Mouse (Mus musculus) lung, postnatal 0 days (tissue): ENCODE data around the gene Cdh6. TPM values are rescaled to one million over a fixed set of nuclear protein-coding genes. Genes with fewer than 3 reads are reported as not detected.

Experiments used
- ATAC-seq: fragments of 200-750 bp; cut with Nextera tagmentation; 2 replicates; pipeline ENCODE4 v1.8.0; 2017; ENCODE audit warnings: moderate library complexity
- DNase-seq: peaks from one replicate; pipeline ENCODE4 v3.0.0-alpha.2; 2016; ENCODE audit warnings: low spot score
- H3K27ac ChIP-seq: fragments of 300-500 bp; sonication (generic); 2 replicates; pipeline ENCODE4 v1.5.1; 2014; ENCODE audit warnings: antibody characterized with exemption, mild to moderate bottlenecking, low read length, mixed read lengths
- H3K27me3 ChIP-seq: fragments of 300-500 bp; sonication (generic); replicated peaks from 2 replicates; pipeline ENCODE4 v1.6.1; 2014; ENCODE audit warnings: low read length, mixed read lengths; ENCODE audit not compliant: insufficient read depth
- H3K36me3 ChIP-seq: fragments of 300-500 bp; sonication (generic); 2 replicates; pipeline ENCODE4 v1.6.1; 2014; ENCODE audit warnings: low read length, mixed read lengths; ENCODE audit not compliant: insufficient read depth
- H3K4me1 ChIP-seq: fragments of 300-500 bp; sonication (generic); 2 replicates; pipeline ENCODE4 v1.6.1; 2014; ENCODE audit warnings: antibody characterized with exemption, low read depth, low read length, mixed read lengths; ENCODE audit not compliant: insufficient read depth
- H3K4me2 ChIP-seq: fragments of 300-500 bp; sonication (generic); replicated peaks from 2 replicates; pipeline ENCODE4 v1.6.1; 2014; ENCODE audit warnings: low read depth, mild to moderate bottlenecking, low read length, moderate library complexity, mixed read lengths
- H3K4me3 ChIP-seq: fragments of 300-500 bp; sonication (generic); 2 replicates; pipeline ENCODE4 v1.5.1; 2014; ENCODE audit warnings: low read depth, low read length
- H3K9ac ChIP-seq: fragments of 300-500 bp; sonication (generic); replicated peaks from 2 replicates; pipeline ENCODE4 v1.6.1; 2014; ENCODE audit warnings: low read depth, mild to moderate bottlenecking
- H3K9me3 ChIP-seq: fragments of 300-500 bp; sonication (generic); 2 replicates; pipeline ENCODE4 v1.6.1; 2016; ENCODE audit warnings: low read length, mixed read lengths
- CTCF ChIP-seq: IDR thresholded peaks from 2 replicates; pipeline ENCODE4 v1.5.1; 2016; ENCODE audit warnings: antibody characterized with exemption, mild to moderate bottlenecking
- EP300 ChIP-seq: IDR thresholded peaks from 2 replicates; pipeline ENCODE4 v1.6.1; 2016; ENCODE audit warnings: antibody characterized with exemption, mild to moderate bottlenecking, control low read depth
- WGBS: fragments of 180-500 bp; shearing (Covaris S2); extraction: QIAGEN DNeasy Blood & Tissue Kit; methylation state at CpG from one replicate; pipeline ENCODE4 v1.1.7; 2014; 5-methylcytosine and 5-hydroxymethylcytosine counted together
- polyA plus RNA-seq: library from polyadenylated mRNA; unstranded; fragments of >200 nt; fragmentation: Nextera tagmentation; extraction: Ambion mirVana; gene quantifications from 2 replicates; pipeline ENCODE4 v1.2.1, GENCODE M21; 2015

The Cdh6 gene
- polyA plus RNA-seq, 1 experiment from 2014 or later, result 0.51 TPM

DNA sequence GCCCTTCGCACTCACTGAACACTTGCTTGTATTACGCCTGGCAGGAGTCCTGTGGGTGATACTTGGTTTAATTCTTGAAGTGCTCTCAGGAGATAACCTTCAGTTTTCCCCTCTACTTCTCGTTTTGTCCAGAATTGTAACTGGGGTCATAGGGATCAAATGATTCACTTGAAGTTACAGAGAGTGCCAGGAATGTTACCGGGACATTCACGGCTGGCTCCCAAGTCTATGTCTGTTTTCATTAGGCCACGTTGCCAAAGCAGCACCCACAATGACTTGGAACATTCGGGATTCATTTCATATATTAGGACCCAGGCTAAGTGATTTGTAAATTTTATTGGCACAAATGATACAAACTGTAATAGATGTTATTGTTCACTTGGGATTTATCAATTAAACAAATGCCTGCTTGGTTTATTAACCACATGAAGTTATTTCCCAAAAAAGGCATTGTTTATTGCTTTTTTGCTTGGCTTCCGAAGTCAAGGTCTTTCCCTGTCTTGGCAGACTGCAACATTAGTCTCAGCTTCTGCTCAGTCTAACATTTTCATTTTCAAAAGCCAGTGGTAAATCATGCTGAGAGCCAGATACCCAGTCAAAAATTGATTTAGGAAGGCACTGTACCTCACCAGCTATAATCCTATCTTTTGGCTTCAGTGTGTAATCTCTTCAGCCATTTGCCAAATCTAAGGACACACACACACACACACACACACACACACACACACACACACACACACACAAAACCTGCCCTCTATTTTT is 96.4 kb downstream of the Cdh6 start:
- no peak overlapping the region for H3K4me2 ChIP-seq
- no peaks in the 10 kb centered on the region for H3K36me3 ChIP-seq
- H3K4me1 ChIP-seq, result no peaks in the 10 kb centered on the region
- WGBS, result 39% methylated on average over 8 of the region's 8 CpGs
- H3K27me3 ChIP-seq, result no peaks in the 10 kb centered on the region
- no peak overlapping the region for H3K9ac ChIP-seq
- no peaks in the 10 kb centered on the region for H3K9me3 ChIP-seq
- DNase-seq, result no peak
- no peak for ATAC-seq
- H3K27ac ChIP-seq, result no peak overlapping the region
- TF ChIP-seq CTCF (no peak), EP300 (no peak)
- no peak overlapping the region for H3K4me3 ChIP-seq

DNA sequence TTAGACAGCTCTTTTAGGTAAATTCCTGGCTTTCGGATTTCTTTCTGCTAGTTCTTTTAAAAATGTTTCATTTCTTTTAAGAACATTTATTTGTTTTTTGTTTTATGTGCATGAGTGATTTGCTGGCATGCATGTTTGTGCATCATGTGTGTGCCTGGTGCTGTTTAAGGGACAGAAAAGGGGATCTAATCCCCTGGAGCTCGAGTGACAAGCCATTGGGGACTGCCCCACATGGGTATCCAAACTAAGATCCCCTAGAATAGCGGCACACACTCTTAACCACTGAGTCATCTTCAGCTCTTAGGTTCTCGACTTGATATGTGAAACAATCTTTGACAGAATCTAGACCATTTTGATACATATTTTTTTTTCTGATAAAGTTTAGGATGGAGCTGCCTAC is 99.4 kb downstream of the Cdh6 start:
- TF ChIP-seq CTCF, result no peak
- no peak for TF ChIP-seq EP300
- Histone ChIP-seq H3K36me3 (no peaks in the 10 kb centered on the region), H3K4me2 (no peak overlapping the region), H3K4me1 (no peaks in the 10 kb centered on the region), H3K9me3 (no peaks in the 10 kb centered on the region), H3K4me3 (no peak overlapping the region), H3K27ac (no peak overlapping the region), H3K27me3 (no peaks in the 10 kb centered on the region), H3K9ac (no peak overlapping the region)
- WGBS, result 68% methylated on average over 4 of the region's 4 CpGs
- ATAC-seq (no peak), DNase-seq (no peak)

GRCm38 (mm10) chr15:13068213-13068516 is 105.3 kb downstream of the Cdh6 start:
- ATAC-seq (no peak), DNase-seq (no peak)
- Histone ChIP-seq H3K27me3 (no peaks in the 10 kb centered on the region), H3K27ac (no peak overlapping the region), H3K4me1 (no peaks in the 10 kb centered on the region), H3K9me3 (no peaks in the 10 kb centered on the region), H3K4me2 (no peak overlapping the region), H3K36me3 (no peaks in the 10 kb centered on the region), H3K9ac (no peak overlapping the region), H3K4me3 (no peak overlapping the region)
- TF ChIP-seq CTCF (no peak), EP300 (no peak)

- Histone ChIP-seq H3K9me3 (no peaks in the 10 kb centered on the region), H3K4me1 (no peaks in the 10 kb centered on the region), H3K27me3 (no peaks in the 10 kb centered on the region), H3K4me3 (no peak overlapping the region; the same call in 1 of the 2 replicates), H3K4me2 (peak overlapping the region; percentile 47), H3K9ac (no peak overlapping the region), H3K36me3 (no peaks in the 10 kb centered on the region), H3K27ac (no peak overlapping the region)
- DNase-seq (no peak), ATAC-seq (no peak)
- no peak for TF ChIP-seq EP300
- no peak for TF ChIP-seq CTCF
- 27% methylated on average over 20 of the region's 20 CpGs for WGBS
Observed at GRCm38 (mm10) chr15:13067429-13068212, 105.9 kb downstream of the Cdh6 start.

GRCm38 (mm10) chr15:13066765-13067164 is 106.7 kb downstream of the Cdh6 start:
- Histone ChIP-seq H3K27ac (no peak overlapping the region), H3K9me3 (no peaks in the 10 kb centered on the region), H3K27me3 (no peaks in the 10 kb centered on the region), H3K4me1 (no peaks in the 10 kb centered on the region), H3K9ac (no peak overlapping the region), H3K36me3 (no peaks in the 10 kb centered on the region), H3K4me2 (no peak overlapping the region), H3K4me3 (no peak overlapping the region)
- TF ChIP-seq CTCF (no peak), EP300 (no peak)
- no peak for DNase-seq
- WGBS, result 60% methylated on average over 9 of the region's 9 CpGs
- no peak for ATAC-seq

DNA sequence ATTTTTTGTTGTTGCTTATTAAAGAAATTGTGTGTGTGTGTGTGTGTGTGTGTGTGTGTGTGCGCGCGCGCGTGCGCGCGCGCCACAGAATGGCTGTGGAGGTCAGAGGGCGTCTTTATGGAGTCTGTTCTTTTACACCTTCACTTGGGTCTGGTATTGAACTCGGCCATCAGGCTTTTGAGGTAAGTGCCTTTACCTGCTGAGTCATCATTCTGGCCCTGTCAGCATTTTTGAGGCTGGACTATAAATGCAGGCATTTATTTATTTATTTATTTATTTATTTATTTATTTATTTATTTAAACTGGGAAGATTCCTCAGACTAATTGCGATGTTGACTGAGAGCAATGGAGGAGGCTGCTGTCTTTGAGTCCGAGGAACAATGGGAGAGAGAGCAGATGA is 109.8 kb downstream of the Cdh6 start:
- Histone ChIP-seq H3K9me3 (no peaks in the 10 kb centered on the region), H3K4me2 (no peak overlapping the region), H3K4me1 (no peaks in the 10 kb centered on the region), H3K36me3 (no peaks in the 10 kb centered on the region), H3K9ac (no peak overlapping the region), H3K27me3 (no peaks in the 10 kb centered on the region), H3K27ac (no peak overlapping the region), H3K4me3 (no peak overlapping the region)
- WGBS, result 96% methylated on average over 13 of the region's 13 CpGs
- DNase-seq, result no peak
- TF ChIP-seq CTCF (no peak), EP300 (no peak)
- no peak for ATAC-seq
